Mouse (Mus musculus): Measurements from ENCODE around the gene Oaz3. TPM values are rescaled to one million over a fixed set of nuclear protein-coding genes. Genes with fewer than 3 reads are reported as not detected.

Gene Oaz3
- total and polyA plus RNA-seq, 3 experiments, result 0.15 to 0.24 TPM; not detected in 1

DNA sequence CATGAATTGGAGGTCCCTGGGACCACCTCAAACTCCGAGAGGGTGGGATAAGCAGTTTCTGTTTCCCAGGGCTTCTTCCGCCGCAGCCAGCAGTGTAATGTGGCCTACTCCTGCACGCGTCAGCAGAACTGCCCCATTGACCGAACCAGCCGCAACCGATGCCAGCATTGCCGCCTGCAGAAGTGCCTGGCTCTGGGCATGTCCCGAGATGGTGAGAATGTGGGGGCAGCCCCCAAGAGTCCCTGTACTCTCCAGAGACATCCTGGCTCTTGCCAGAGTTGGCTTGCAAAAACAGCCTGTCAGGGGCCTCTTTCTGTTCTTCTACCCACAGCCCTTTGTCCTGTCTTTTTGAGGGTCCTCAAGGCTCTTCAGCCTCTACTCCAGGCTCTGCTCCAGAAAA, 56.3 kb downstream of the Oaz3 start:
- no peak for DNase-seq

DNA sequence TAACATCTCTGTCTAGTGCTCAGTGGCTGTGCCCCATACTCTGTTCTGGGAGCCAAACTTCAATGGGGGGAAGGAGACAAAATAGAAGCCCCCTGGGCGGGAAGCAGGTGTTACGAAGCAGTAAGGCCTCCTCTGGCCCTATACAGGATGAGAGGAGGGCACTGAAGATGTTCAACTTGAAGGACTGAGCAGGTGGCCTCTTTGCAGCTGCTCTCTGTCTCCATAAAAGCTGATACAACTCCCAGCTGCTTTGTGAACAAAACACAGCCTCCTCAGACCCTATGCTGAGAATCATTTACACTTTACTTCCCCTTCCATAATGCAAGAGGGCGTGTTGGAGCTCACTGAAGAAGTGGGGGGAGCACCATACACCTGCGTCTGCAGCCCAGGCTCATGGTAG, 57.0 kb downstream of the Oaz3 start:
- no peak for DNase-seq

DNA sequence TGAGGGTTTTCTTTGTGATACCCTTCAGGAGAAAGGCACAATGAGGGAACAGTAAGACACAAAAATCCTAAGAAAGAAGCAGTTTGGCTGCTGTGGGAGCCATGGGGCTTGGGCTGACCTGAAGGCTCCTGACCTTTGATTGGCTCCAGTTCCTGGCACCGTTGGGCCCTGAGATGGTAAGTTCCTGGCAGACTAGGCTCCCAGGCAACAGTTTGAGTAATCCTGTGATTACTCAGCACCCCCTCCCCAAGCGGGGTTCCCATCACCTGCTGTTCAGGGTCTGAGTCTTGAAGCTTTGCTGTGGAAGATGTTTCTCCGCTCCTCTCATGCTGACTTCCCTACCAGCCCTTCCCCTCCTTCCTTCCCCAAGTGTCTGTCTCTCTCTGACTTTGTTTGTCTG, 60.2 kb downstream of the Oaz3 start:
- DNase-seq, result peak; percentile 27

Other genes starting within 250 kb of the Oaz3 start
- gene Gm5286, start 247.2 kb downstream of the Oaz3 start, total RNA-seq (2021), result not detected
- gene Gm5286, start 247.2 kb downstream of the Oaz3 start, polyA plus RNA-seq (2012; rRNA removed), result not detected in 2 replicates
- gene Gm4778, start 179.9 kb downstream of the Oaz3 start, total RNA-seq (2021), result not detected
- not detected in 2 replicates for gene Gm4778, start 179.9 kb downstream of the Oaz3 start, polyA plus RNA-seq (2012; rRNA removed)
- 1 to 10 TPM; 8.2 to 8.5 TPM for gene Them4, start 133.8 kb downstream of the Oaz3 start, total RNA-seq (2021)
- gene Them4, start 133.8 kb downstream of the Oaz3 start, polyA plus RNA-seq (2012; rRNA removed), result 0.34 and 0.74 TPM in 2 replicates
- gene Them5, start 101.8 kb downstream of the Oaz3 start, total RNA-seq (2021), result not detected
- not detected in 2 replicates for gene Them5, start 101.8 kb downstream of the Oaz3 start, polyA plus RNA-seq (2012; rRNA removed)
- under 1 TPM in 1 of 2 experiments, not detected in 1; 0.52 TPM for gene C2cd4d, start 81.5 kb downstream of the Oaz3 start, total RNA-seq (2021)
- 4.0 and 5.4 TPM in 2 replicates for gene C2cd4d, start 81.5 kb downstream of the Oaz3 start, polyA plus RNA-seq (2012; rRNA removed)
- 10 to 100 TPM; 19.8 to 20.5 TPM for gene Rorc, start 71.1 kb downstream of the Oaz3 start, total RNA-seq (2021)
- 17.4 and 17.6 TPM in 2 replicates for gene Rorc, start 71.1 kb downstream of the Oaz3 start, polyA plus RNA-seq (2012; rRNA removed)
- gene Lingo4, start 45.4 kb downstream of the Oaz3 start, total RNA-seq (2021), result under 1 TPM; 0.26 to 0.62 TPM
- 0.22 and 0.37 TPM in 2 replicates for gene Lingo4, start 45.4 kb downstream of the Oaz3 start, polyA plus RNA-seq (2012; rRNA removed)
- 10 to 100 TPM in 1 of 2 experiments, 1 to 10 TPM in 1; 6.4 to 14.7 TPM for gene Tdrkh, start 30.6 kb downstream of the Oaz3 start, total RNA-seq (2021)
- gene Tdrkh, start 30.6 kb downstream of the Oaz3 start, polyA plus RNA-seq (2012; rRNA removed), result 0.23 and 0.24 TPM in 2 replicates
- gene Mrpl9, start 597 bp downstream of the Oaz3 start, total RNA-seq (2021), result 10 to 100 TPM; 46.4 to 84.5 TPM
- gene Mrpl9, start 597 bp downstream of the Oaz3 start, polyA plus RNA-seq (2012; rRNA removed), result 16.4 and 18.0 TPM in 2 replicates
- 10 to 100 TPM; 17.6 to 27.7 TPM for gene Celf3, start 34.4 kb upstream of the Oaz3 start, total RNA-seq (2021)
- gene Celf3, start 34.4 kb upstream of the Oaz3 start, polyA plus RNA-seq (2012; rRNA removed), result 62.2 and 77.6 TPM in 2 replicates
- gene Riiad1, start 36.4 kb upstream of the Oaz3 start, total RNA-seq (2021), result 1 to 10 TPM; 2.8 to 3.5 TPM
- gene Riiad1, start 36.4 kb upstream of the Oaz3 start, polyA plus RNA-seq (2012; rRNA removed), result not detected in 2 replicates
- 10 to 100 TPM; 40.5 to 41.9 TPM for gene Snx27, start 138.8 kb upstream of the Oaz3 start, total RNA-seq (2021)
- 5.4 and 5.6 TPM in 2 replicates for gene Snx27, start 138.8 kb upstream of the Oaz3 start, polyA plus RNA-seq (2012; rRNA removed)
- gene Gm10972, start 199.2 kb upstream of the Oaz3 start, total RNA-seq (2021), result not detected
- gene Gm10972, start 199.2 kb upstream of the Oaz3 start, polyA plus RNA-seq (2012; rRNA removed), result not detected in 2 replicates
- gene Tuft1, start 215.0 kb upstream of the Oaz3 start, total RNA-seq (2021), result 10 to 100 TPM; 13.2 to 13.8 TPM
- gene Tuft1, start 215.0 kb upstream of the Oaz3 start, polyA plus RNA-seq (2012; rRNA removed), result 6.8 and 7.1 TPM in 2 replicates
- gene Selenbp2, start 249.6 kb upstream of the Oaz3 start, total RNA-seq (2021), result 10 to 100 TPM; 10.5 to 15.3 TPM
- gene Selenbp2, start 249.6 kb upstream of the Oaz3 start, polyA plus RNA-seq (2012; rRNA removed), result 0.33 and 1.5 TPM in 2 replicates

Measured in adrenal gland, adult 2 months (tissue).